Mouse (Mus musculus) right cerebral cortex, postnatal 14 days (tissue): Measurements from ENCODE around the gene Bcl2l11.

Source experiments
- DNase-seq: peaks from one replicate; pipeline ENCODE4 v3.0.0; 2022

Gene Bcl2l11

GRCm38 (mm10) chr2:128143992-128144391, 18.2 kb downstream of the Bcl2l11 start:
- no peak for DNase-seq

GRCm38 (mm10) chr2:128145433-128145832, 19.6 kb downstream of the Bcl2l11 start:
- DNase-seq = no peak

GRCm38 (mm10) chr2:128149596-128149995, 23.8 kb downstream of the Bcl2l11 start:
- DNase-seq = no peak

GRCm38 (mm10) chr2:128152211-128152610, 26.4 kb downstream of the Bcl2l11 start:
- no peak for DNase-seq

GRCm38 (mm10) chr2:128152845-128153550, 27.2 kb downstream of the Bcl2l11 start:
- DNase-seq = no peak

- DNase-seq = no peak
Observed at GRCm38 (mm10) chr2:128153551-128153910, 27.7 kb downstream of the Bcl2l11 start.

GRCm38 (mm10) chr2:128155412-128156066, 29.7 kb downstream of the Bcl2l11 start:
- no peak for DNase-seq

- no peak for DNase-seq
Observed at GRCm38 (mm10) chr2:128156067-128156462, 30.2 kb downstream of the Bcl2l11 start.

- DNase-seq = no peak
Observed at GRCm38 (mm10) chr2:128156557-128157412, 30.9 kb downstream of the Bcl2l11 start.

GRCm38 (mm10) chr2:128158734-128159410, 33.0 kb downstream of the Bcl2l11 start:
- no peak for DNase-seq

GRCm38 (mm10) chr2:128159619-128160125, 33.8 kb downstream of the Bcl2l11 start:
- DNase-seq = no peak

- no peak for DNase-seq
Observed at GRCm38 (mm10) chr2:128163177-128163576, 37.3 kb downstream of the Bcl2l11 start.

- peak; percentile 56 for DNase-seq
Observed at GRCm38 (mm10) chr2:128166623-128167423, 41.0 kb downstream of the Bcl2l11 start.

GRCm38 (mm10) chr2:128167930-128168329, 42.1 kb downstream of the Bcl2l11 start:
- DNase-seq = no peak

GRCm38 (mm10) chr2:128169486-128169885, 43.6 kb downstream of the Bcl2l11 start:
- DNase-seq = no peak

GRCm38 (mm10) chr2:128169972-128170371, 44.1 kb downstream of the Bcl2l11 start:
- DNase-seq = no peak

GRCm38 (mm10) chr2:128170614-128171013, 44.8 kb downstream of the Bcl2l11 start:
- no peak for DNase-seq

- DNase-seq = no peak
Observed at GRCm38 (mm10) chr2:128172266-128172665, 46.4 kb downstream of the Bcl2l11 start.

- DNase-seq = no peak
Observed at GRCm38 (mm10) chr2:128174176-128174575, 48.3 kb downstream of the Bcl2l11 start.

- DNase-seq = no peak
Observed at GRCm38 (mm10) chr2:128174604-128175342, 48.9 kb downstream of the Bcl2l11 start.

GRCm38 (mm10) chr2:128175625-128176024, 49.8 kb downstream of the Bcl2l11 start:
- DNase-seq = no peak
